Mouse (Mus musculus) 416B (cell line): ENCODE measurements around the gene Phactr1.

Source experiments
- DNase-seq: peaks from one replicate; pipeline ENCODE4 v3.0.0; 2011; ENCODE audit warnings: low read depth

The Phactr1 gene

GRCm38 (mm10) chr13:43183248-43184055, 503.0 kb downstream of the Phactr1 start:
- peak; percentile 84 for DNase-seq

GRCm38 (mm10) chr13:43187736-43188135, 507.3 kb downstream of the Phactr1 start:
- DNase-seq = no peak
